Mouse (Mus musculus) lung, postnatal 0 days (tissue): ENCODE measurements at regions not wholly inside any gene's neighbourhood (a gene's known extent, or its start where the extent isn't known, plus 50 kb on each side); places are given as distances from the start of the nearest gene placed in this dataset.
A peak's percentile ranks its signal among the peaks of the same experiment; 100 is the strongest.

ENCODE experiments used
- ATAC-seq: fragments of 200-750 bp; cut with Nextera tagmentation; 2 replicates; pipeline ENCODE4 v1.8.0; 2017; ENCODE audit warnings: moderate library complexity
- DNase-seq: peaks from one replicate; pipeline ENCODE4 v3.0.0-alpha.2; 2016; ENCODE audit warnings: low spot score
- H3K27ac ChIP-seq: fragments of 300-500 bp; sonication (generic); 2 replicates; pipeline ENCODE4 v1.5.1; 2014; ENCODE audit warnings: antibody characterized with exemption, mild to moderate bottlenecking, low read length, mixed read lengths
- H3K27me3 ChIP-seq: fragments of 300-500 bp; sonication (generic); replicated peaks from 2 replicates; pipeline ENCODE4 v1.6.1; 2014; ENCODE audit warnings: low read length, mixed read lengths; ENCODE audit not compliant: insufficient read depth
- H3K36me3 ChIP-seq: fragments of 300-500 bp; sonication (generic); 2 replicates; pipeline ENCODE4 v1.6.1; 2014; ENCODE audit warnings: low read length, mixed read lengths; ENCODE audit not compliant: insufficient read depth
- H3K4me1 ChIP-seq: fragments of 300-500 bp; sonication (generic); 2 replicates; pipeline ENCODE4 v1.6.1; 2014; ENCODE audit warnings: antibody characterized with exemption, low read depth, low read length, mixed read lengths; ENCODE audit not compliant: insufficient read depth
- H3K4me2 ChIP-seq: fragments of 300-500 bp; sonication (generic); replicated peaks from 2 replicates; pipeline ENCODE4 v1.6.1; 2014; ENCODE audit warnings: low read depth, mild to moderate bottlenecking, low read length, moderate library complexity, mixed read lengths
- H3K4me3 ChIP-seq: fragments of 300-500 bp; sonication (generic); 2 replicates; pipeline ENCODE4 v1.5.1; 2014; ENCODE audit warnings: low read depth, low read length
- H3K9ac ChIP-seq: fragments of 300-500 bp; sonication (generic); replicated peaks from 2 replicates; pipeline ENCODE4 v1.6.1; 2014; ENCODE audit warnings: low read depth, mild to moderate bottlenecking
- H3K9me3 ChIP-seq: fragments of 300-500 bp; sonication (generic); 2 replicates; pipeline ENCODE4 v1.6.1; 2016; ENCODE audit warnings: low read length, mixed read lengths
- CTCF ChIP-seq: IDR thresholded peaks from 2 replicates; pipeline ENCODE4 v1.5.1; 2016; ENCODE audit warnings: antibody characterized with exemption, mild to moderate bottlenecking
- EP300 ChIP-seq: IDR thresholded peaks from 2 replicates; pipeline ENCODE4 v1.6.1; 2016; ENCODE audit warnings: antibody characterized with exemption, mild to moderate bottlenecking, control low read depth
- WGBS: fragments of 180-500 bp; shearing (Covaris S2); extraction: QIAGEN DNeasy Blood & Tissue Kit; methylation state at CpG from one replicate; pipeline ENCODE4 v1.1.7; 2014; 5-methylcytosine and 5-hydroxymethylcytosine counted together

DNA sequence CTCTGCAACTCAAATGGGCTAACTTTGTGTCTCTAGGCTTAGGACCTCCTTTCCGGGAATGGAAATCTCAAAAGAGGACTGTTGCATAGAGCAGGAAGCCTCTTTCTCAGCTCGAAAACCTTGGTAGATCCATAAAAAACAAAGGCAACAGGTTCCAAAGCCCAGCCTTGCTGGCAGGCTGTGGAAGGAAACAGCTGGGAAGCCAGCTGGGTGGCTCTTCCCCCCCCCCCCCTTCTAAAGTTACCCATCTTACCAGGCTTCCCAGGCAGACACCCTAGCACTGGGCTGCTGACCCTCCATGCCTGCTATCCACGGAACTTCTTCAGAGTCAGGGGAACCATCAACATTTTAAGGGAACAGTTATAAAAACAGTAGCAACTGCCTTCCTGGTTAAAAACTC, 172.7 kb upstream of the Lpp start:
- TF ChIP-seq EP300 (no peak), CTCF (no peak)
- no peak for ATAC-seq
- no peak overlapping the region for H3K27ac ChIP-seq
- no peak for DNase-seq
- no peaks in the 10 kb centered on the region for H3K9me3 ChIP-seq
- no peaks in the 10 kb centered on the region for H3K27me3 ChIP-seq
- 65% methylated on average over 3 of the region's 3 CpGs for WGBS
- no peaks in the 10 kb centered on the region for H3K36me3 ChIP-seq
- no peak overlapping the region for H3K4me2 ChIP-seq
- no peak overlapping the region for H3K9ac ChIP-seq
- H3K4me1 ChIP-seq, result no peaks in the 10 kb centered on the region
- no peak overlapping the region for H3K4me3 ChIP-seq

DNA sequence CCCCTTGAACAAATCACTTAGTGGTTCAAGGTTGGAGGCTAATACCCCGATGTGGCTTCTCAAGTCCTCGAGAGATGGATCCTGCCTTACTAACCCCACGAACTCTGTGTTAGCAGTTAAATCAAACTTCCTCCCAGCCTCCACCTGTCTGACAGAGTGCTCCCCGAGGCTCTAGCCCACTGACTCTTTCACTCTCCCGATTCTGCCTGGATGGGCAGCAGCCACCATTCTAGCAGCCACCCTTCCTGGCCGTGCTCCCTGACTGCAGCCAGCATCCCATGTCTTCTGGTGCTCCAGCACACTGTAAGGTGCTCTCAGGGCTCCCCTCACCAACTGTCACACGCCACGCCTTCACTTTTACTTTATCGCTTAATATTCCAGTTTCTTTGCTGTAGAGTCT, 173.6 kb upstream of the Lpp start:
- Histone ChIP-seq H3K27me3 (no peaks in the 10 kb centered on the region), H3K9ac (no peak overlapping the region), H3K4me3 (no peak overlapping the region), H3K4me1 (no peaks in the 10 kb centered on the region), H3K27ac (no peak overlapping the region), H3K36me3 (no peaks in the 10 kb centered on the region), H3K9me3 (no peaks in the 10 kb centered on the region), H3K4me2 (no peak overlapping the region)
- 79% methylated on average over 9 of the region's 9 CpGs for WGBS
- no peak for ATAC-seq
- no peak for TF ChIP-seq EP300
- TF ChIP-seq CTCF, result no peak
- DNase-seq, result no peak

DNA sequence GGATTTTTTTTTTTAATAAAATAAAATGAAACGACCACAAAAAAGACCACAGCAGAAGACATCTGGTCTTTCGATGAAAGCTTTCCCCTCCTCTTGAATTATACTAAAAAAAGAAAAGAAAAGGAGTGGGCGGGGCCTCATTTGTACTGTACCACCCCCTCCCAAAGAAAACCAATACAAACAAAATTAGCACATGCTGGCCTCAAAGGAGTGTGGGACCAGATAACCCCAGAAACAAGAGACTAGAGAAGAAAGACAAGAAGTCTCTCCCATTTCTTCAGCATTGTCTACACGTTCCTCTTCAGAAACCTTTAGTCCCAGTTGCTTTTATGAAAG, 174.5 kb upstream of the Lpp start:
- no peak overlapping the region for H3K27ac ChIP-seq
- H3K4me1 ChIP-seq, result no peaks in the 10 kb centered on the region
- H3K4me3 ChIP-seq, result no peak overlapping the region
- H3K27me3 ChIP-seq, result no peaks in the 10 kb centered on the region
- TF ChIP-seq EP300 (no peak), CTCF (no peak)
- no peaks in the 10 kb centered on the region for H3K9me3 ChIP-seq
- no peak overlapping the region for H3K9ac ChIP-seq
- no peaks in the 10 kb centered on the region for H3K36me3 ChIP-seq
- ATAC-seq (no peak), DNase-seq (no peak)
- no peak overlapping the region for H3K4me2 ChIP-seq
- 66% methylated on average over 4 of the region's 4 CpGs for WGBS

DNA sequence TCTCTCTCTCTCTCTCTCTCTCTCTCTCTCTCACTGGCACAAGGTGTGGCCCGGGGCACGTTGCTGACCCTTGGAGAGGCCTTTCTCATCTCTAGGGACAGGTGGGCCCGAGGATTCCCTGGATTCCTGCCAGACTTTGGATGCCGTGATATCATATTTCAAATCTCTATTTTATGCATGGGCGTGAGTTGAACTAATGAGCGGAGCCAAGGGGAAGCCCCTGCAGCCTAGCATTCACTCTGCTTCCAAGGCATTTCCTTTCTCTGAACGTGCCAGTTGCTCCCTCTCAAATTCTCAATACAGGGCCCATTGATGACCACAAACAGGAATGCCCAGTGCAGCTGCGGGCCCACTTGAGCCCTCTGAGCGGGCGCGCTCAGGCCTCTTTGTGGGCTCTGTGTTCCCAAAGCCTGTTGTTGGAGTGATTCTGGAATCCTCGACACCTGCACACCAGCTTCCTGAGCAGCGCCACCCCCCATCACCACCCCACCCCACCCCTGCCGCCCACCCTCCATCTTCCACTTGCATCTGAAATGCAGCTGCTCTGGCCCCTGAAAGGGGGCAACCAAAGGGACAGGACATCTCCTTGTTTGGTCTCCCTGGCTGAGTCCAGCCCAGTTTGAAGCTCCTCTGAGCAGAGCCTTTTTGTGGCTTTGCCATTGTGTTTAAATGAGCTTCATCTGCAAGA, 175.0 kb upstream of the Lpp start:
- no peak for DNase-seq
- WGBS, result 40% methylated on average over 14 of the region's 14 CpGs
- Histone ChIP-seq H3K27ac (no peak overlapping the region), H3K9me3 (no peaks in the 10 kb centered on the region), H3K27me3 (no peaks in the 10 kb centered on the region), H3K4me1 (no peaks in the 10 kb centered on the region), H3K4me2 (no peak overlapping the region), H3K4me3 (no peak overlapping the region), H3K36me3 (no peaks in the 10 kb centered on the region), H3K9ac (no peak overlapping the region)
- ATAC-seq, result no peak
- no peak for TF ChIP-seq EP300
- TF ChIP-seq CTCF, result no peak

DNA sequence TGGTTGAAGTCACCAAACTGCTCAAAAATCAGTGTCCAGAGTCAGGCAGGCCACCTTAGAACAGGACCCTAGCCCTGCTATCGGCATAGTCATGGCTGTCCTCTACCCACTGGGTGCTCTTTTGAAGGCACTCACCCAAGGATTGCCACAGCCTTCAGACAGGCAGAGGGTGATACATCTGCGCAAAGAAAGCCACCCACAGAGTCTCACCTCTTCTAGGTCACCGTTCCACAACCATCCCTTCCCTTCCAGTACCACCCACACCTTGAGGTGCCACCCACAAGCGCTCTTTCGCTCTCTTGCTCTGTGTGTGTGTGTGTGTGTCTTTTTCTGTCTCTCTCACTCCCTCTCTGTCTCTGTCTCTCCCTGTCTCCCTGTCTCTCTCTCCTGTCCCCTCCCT, 176.5 kb upstream of the Lpp start:
- H3K9ac ChIP-seq, result no peak overlapping the region
- no peak overlapping the region for H3K4me2 ChIP-seq
- no peaks in the 10 kb centered on the region for H3K36me3 ChIP-seq
- H3K4me1 ChIP-seq, result no peaks in the 10 kb centered on the region
- no peaks in the 10 kb centered on the region for H3K27me3 ChIP-seq
- DNase-seq (no peak), ATAC-seq (no peak)
- H3K27ac ChIP-seq, result no peak overlapping the region
- H3K4me3 ChIP-seq, result no peak overlapping the region
- WGBS, result 86% methylated on average over 5 of the region's 5 CpGs
- TF ChIP-seq EP300 (no peak), CTCF (no peak)
- no peaks in the 10 kb centered on the region for H3K9me3 ChIP-seq

DNA sequence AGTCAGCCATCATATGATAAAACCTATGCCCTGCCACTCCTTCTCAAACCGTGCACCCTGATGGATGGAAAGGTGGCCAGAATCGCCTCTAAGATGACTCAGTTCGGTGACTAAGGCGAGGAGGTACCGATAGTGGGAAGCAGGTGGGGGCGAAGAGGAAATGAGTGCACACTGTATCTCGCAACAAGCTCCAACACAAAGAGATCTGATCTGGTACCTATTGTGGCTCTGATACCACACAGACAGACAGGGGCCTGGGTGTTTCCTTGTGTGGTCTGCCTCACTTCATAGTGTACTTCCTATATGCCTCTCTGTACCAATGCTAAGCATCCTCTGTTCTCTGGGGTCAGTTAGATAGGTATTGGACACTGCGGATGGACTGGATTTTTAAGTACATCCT, 178.0 kb upstream of the Lpp start:
- Histone ChIP-seq H3K4me2 (no peak overlapping the region), H3K36me3 (no peaks in the 10 kb centered on the region), H3K9me3 (no peaks in the 10 kb centered on the region), H3K27me3 (no peaks in the 10 kb centered on the region), H3K9ac (no peak overlapping the region), H3K27ac (no peak overlapping the region), H3K4me3 (no peak overlapping the region), H3K4me1 (no peaks in the 10 kb centered on the region)
- DNase-seq (no peak), ATAC-seq (no peak)
- TF ChIP-seq EP300 (no peak), CTCF (no peak)
- WGBS, result 87% methylated on average over 8 of the region's 8 CpGs

DNA sequence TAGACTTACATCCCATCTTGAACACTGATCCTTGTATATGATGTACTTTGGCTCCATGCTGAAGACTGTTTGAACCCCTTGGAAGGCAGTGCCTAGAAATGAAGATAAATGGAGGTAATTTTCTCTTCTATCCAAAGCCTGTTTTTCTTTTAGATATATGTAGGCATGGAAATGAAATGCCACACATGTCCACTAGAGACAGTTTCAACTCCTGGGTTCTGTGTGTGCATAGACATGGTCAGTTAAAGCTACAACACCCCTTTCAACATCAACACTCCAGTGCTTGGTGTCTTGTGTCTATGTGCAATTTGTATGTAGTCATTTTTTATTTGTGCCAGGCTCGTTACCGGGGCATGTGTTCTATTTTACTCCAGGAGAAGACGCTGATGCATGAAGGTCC, 179.7 kb upstream of the Lpp start:
- WGBS, result 90% methylated on average over 3 of the region's 3 CpGs
- no peak overlapping the region for H3K27ac ChIP-seq
- ATAC-seq, result no peak
- no peak overlapping the region for H3K4me3 ChIP-seq
- no peaks in the 10 kb centered on the region for H3K4me1 ChIP-seq
- no peaks in the 10 kb centered on the region for H3K36me3 ChIP-seq
- no peaks in the 10 kb centered on the region for H3K9me3 ChIP-seq
- no peak overlapping the region for H3K9ac ChIP-seq
- TF ChIP-seq EP300 (no peak), CTCF (peak; percentile 59)
- no peaks in the 10 kb centered on the region for H3K27me3 ChIP-seq
- H3K4me2 ChIP-seq, result no peak overlapping the region
- peak; percentile 43 for DNase-seq
